Mouse (Mus musculus) spleen, postnatal 14 days (tissue): ENCODE results near the gene Thrap3.

Experiments
- DNase-seq, 2 experiments: peaks; one replicate each; pipeline ENCODE4 v3.0.0; 2021 to 2022; ENCODE audit warnings: low spot score in 2 of 2

The Thrap3 gene

GRCm38 (mm10) chr4:126146974-126147532 lies 55.5 kb downstream of the Thrap3 start:
- DNase-seq, result no peak

GRCm38 (mm10) chr4:126145396-126145795 lies 57.2 kb downstream of the Thrap3 start:
- no peak for DNase-seq

DNA sequence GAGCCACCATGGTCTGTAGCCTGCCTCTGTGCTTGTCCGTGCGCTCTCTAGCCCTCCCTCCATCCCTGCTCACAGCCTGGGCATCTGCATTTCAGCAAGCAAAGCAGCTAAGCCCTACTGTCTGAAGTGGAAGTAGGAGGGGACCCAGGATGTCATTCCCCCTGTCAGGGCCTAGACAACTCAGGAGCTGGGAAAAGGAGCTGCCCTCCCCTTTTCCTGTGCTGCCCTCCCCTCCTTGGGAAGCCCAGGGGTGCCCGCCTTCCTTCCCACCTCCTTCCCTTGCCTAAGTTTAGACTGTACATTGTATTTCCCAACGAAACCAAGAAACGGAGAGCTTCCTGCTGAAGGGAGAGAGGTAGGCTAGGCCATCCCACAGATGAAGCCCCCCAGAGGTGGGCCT lies 61.5 kb downstream of the Thrap3 start:
- no peak for DNase-seq

GRCm38 (mm10) chr4:126137773-126138172 lies 64.8 kb downstream of the Thrap3 start:
- DNase-seq, result no peak

DNA sequence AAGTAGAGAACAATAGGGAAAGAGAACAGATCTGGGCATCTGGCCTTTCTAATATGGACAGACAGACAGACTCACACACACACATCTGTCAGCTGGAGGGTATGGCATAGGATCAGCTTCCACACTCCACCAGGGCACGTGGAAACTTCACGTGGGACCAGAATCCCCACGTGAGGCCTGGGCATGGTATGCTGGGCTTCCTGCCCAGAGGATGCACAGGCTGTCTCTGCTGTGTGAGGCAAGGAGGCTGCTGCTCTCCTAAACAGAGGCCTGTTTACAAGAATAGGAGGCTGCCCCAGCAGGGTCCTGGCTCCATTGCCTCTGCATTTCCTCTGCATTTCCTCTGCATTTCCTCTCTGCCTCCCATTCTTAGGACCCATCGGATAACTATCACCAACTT lies 67.9 kb downstream of the Thrap3 start:
- DNase-seq, result no peak

- no peak for DNase-seq
These were observed 68.3 kb downstream of the Thrap3 start for GRCm38 (mm10) chr4:126134236-126134635.

DNA sequence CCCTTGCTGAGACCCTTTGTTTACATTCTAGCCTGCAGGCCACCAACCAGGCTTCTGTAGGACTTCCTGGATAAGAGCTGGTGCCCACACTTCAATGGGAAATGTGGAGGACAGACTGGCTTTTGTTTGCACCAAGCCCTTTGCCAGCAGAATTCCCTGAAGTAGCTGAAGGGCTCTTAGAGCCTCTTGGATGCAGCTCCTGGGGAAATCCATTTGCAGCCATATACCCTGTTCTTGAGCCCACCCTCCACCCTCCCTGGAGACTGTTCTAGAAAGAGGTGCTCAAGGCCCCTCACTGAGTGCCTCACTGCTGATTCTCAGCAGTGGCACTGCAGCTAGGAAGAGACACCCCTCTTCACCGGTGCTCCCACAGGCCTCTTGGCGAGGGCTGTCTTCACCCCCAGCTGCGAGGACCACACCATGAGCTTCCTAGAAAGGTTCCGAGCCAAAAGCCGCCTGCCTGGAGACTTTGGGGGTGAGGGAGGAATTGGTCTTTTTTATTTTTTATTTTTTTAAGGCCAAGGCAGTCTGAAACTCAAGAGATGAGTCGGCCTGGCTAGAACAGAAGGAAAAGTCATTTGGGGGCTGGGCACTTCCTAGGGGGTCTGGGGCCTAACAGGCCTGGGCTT lies 69.8 kb downstream of the Thrap3 start:
- no peak for DNase-seq

DNA sequence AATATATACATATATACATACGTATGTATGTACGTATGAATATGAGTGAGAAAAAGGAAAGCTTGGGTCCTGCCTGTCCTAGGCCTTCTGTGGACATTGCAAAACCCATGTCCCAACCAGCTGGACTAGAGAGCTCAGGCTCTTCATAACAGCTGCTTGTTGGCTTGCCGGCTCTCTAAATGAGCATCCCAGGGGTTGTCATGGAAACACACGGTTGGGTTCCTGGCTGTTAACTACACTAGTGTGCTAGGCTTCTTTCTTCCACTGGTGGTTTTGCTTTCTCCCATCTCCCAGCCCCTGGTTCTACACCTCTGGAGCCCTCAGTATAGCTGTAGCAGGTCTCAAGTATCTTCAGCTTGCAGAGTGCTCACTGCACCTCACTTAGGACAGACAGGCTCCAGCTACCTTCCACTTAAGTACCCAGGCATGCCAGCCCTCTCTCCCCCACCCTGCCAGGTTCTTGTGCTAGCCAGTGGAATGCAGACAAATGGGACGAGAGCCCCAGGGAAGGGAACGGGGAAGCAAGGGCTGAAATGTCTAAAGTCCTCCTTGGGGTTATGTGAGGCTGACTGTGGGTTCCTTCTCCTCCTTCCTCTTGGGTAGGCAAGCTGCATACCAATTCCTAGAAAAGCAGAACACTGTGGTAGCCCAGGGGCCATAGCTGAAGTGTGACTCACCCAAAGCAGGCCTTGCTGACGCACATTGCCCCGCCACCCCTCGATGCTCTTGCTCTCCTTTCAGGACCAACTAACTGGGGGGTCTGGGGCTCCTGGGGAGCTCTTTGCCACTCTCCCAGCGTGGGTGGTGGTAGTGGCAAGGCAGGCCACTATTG lies 71.1 kb downstream of the Thrap3 start:
- DNase-seq, result no peak

DNA sequence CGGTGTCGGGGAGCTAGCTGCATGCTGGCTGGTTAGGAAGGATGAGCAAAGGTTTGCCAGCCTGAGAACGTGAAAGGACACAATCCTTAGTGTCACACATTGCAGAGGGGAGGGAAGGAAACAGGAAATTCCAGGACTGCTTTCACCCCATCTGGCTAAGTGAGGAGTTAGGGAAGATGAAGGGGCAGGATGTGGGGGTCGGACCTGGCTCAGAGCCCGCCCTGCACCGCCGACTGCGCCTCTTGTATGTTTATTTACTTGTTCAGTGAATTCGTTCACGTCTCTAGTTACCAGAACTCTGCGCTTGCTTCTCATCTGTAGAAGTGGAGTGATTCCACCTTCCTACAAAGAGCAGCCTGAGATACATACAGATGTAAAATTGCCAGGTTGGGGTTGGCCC lies 72.1 kb downstream of the Thrap3 start:
- no peak for DNase-seq

GRCm38 (mm10) chr4:126123309-126124040 lies 79.1 kb downstream of the Thrap3 start:
- DNase-seq, result no peak

- no peak for DNase-seq
These were observed 82.1 kb downstream of the Thrap3 start for GRCm38 (mm10) chr4:126120506-126120905.

DNA sequence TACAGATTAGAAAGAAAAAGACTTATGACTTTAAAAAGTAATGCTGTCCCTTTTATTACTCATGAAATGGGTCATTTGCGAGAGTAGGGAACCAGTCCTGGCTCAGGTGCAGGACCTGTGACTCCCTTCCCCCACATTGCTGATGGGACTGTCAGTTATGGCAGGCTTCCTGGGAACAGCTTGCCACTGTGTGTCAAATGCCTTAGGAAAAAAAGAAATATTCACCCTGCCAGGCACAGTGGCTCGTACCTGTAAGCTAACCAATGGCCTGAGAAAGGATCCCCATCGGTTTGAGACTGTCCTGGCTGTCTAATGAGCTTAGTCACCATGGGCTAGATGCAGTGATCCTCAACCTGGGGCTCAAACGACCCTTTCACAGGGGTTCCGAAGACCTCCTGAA lies 82.5 kb downstream of the Thrap3 start:
- no peak for DNase-seq

GRCm38 (mm10) chr4:126119051-126119450 lies 83.5 kb downstream of the Thrap3 start:
- DNase-seq, result no peak

DNA sequence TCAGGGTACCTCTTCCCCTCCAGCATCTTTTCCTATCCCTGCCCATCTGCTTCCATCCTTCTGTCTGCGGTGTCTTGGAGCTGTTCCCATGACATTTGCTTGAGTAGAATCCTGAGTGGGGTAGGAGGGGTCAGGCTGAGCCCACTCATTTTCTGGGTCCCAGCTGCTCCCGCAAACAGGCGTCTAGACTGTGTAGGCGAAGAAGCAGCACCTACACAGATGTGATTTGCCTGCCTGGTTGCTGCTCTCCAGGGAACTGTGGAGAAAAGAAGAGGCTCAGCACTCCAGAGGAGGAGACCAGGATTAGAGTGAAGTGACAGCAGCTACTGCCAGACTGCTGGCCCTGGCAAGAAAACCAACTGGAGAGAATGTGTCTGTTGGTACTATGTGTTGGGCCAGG lies 83.9 kb downstream of the Thrap3 start:
- DNase-seq, result no peak

DNA sequence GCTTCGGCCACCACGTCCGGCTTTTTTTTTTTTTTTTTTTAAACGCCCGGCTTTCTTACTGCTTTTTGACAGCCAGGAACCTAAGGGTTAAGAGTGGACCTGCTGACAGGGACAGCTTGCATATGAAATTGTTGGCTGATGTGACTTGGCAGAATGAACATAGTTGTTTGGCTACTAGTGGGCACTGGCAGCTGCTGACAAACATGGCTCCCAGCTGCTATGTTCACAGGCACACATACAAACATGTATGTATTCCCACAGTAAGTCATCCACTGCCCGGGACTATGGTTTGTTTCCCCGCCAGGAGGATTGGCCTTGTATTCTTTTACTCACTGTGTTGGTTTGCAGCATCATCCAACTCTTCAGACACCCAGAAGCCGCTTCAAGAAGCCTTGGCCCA lies 85.4 kb downstream of the Thrap3 start:
- no peak for DNase-seq

DNA sequence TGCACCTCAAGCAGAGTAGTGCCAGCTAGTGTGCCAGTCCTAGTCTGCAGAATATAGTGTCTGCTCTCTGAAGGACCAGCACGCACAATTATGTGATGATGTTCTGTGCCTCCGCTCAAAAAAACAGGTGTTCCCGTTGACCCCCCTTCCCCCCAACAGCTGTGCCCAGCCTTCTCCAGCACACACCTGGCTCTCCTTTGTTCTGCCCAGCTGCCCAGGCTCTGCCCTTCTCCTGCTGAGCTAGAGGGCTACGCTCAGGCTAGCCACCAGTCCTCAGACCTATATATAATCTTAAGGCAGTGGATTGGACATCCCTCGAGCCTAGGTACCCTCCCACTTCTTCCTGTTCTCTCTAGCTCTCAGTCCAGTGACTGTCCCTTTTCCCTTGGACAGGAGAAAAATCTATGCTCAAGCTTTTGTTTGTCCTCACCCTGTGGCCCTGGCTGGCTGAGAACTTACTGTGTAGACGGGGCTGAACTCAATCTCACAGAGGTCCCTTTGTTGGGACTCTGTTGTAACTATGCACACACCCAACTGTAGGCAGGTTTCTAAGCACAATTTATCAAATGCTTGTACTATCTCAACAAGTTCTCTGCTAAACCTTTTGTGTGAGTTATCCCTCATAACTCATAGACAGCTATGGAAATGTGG lies 86.6 kb downstream of the Thrap3 start:
- DNase-seq, result no peak

DNA sequence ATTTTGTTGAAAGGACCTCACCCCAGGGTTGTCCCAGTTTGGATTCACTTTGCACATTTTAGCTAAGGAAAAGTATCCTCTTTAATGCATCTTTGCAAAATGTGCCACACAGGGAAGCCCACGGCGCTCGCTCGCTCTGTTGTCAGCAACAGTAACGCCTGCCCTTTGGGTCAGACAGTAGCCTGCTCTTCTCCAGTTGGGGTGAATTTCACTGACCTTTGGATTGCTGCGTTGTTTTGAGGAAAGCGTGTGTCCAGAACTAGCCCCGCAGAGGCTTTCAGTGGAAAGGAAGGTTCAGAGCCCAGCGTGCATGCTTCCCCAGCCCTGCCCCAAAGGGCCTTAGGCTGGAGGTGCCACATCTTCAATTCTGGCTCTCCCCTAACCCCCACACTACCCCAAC lies 87.1 kb downstream of the Thrap3 start:
- DNase-seq, result no peak
